Mouse (Mus musculus): ENCODE results near the gene Duxf3. TPM values are rescaled to one million over a fixed set of nuclear protein-coding genes. Genes with fewer than 3 reads are reported as not detected.
A peak's percentile ranks its signal among the peaks of the same experiment; 100 is the strongest.
"Not testable (repeated sequence)": the region's sequence is repeated elsewhere in the genome, so short reads cannot be mapped to it uniquely, and the experiment has no call there.

The Duxf3 gene
- not detected in 2 replicates for polyA plus RNA-seq (2014; fragmentation: Nextera tagmentation; extraction: Ambion mirVana)

GRCm38 (mm10) chr10:58232641-58232969 lies at the start of gene Duxf3:
Gene Duxf3, minus strand, starts transcription at chr10:58232675.
- H3K4me1 ChIP-seq (replicated peaks; ENCODE audit: control insufficient read depth, insufficient read depth, low read length); H3K27me3 ChIP-seq (ENCODE audit: control insufficient read depth, insufficient read depth, low read length); H3K27ac ChIP-seq (ENCODE audit: low read depth, low read length); H3K9ac ChIP-seq (ENCODE audit: low read depth, low read length); DNase-seq (ENCODE audit: low spot score); H3K4me3 ChIP-seq (ENCODE audit: low read depth, low read length); H3K36me3 ChIP-seq (ENCODE audit: control insufficient read depth, insufficient read depth, low read length); H3K4me2 ChIP-seq (replicated peaks; ENCODE audit: low read depth, low read length): not testable (repeated sequence)
- H3K9me3 ChIP-seq (ENCODE audit: control insufficient read depth, low read length): peaks cover 11% of the 10 kb centered on the region
- 78% methylated on average over 5 of the region's 8 CpGs for WGBS
- peak; percentile 58 for ATAC-seq (ENCODE audit: low FRiP score)

GRCm38 (mm10) chr10:58282238-58282637 lies 49.8 kb upstream of the Duxf3 start:
- no peak overlapping the region for H3K9ac ChIP-seq (ENCODE audit: low read depth, low read length)
- 0 out of 2 replicates have a peak, but pooled peaks cover 2% of the 10 kb centered on the region for H3K36me3 ChIP-seq (ENCODE audit: control insufficient read depth, insufficient read depth, low read length)
- no peak overlapping the region for H3K4me3 ChIP-seq (ENCODE audit: low read depth, low read length)
- H3K9me3 ChIP-seq (ENCODE audit: control insufficient read depth, low read length): no peaks in the 10 kb centered on the region
- DNase-seq (ENCODE audit: low spot score): no peak
- H3K4me1 ChIP-seq (replicated peaks; ENCODE audit: control insufficient read depth, insufficient read depth, low read length): no peaks in the 10 kb centered on the region
- no peak overlapping the region for H3K27ac ChIP-seq (ENCODE audit: low read depth, low read length)
- H3K4me2 ChIP-seq (replicated peaks; ENCODE audit: low read depth, low read length): no peak overlapping the region
- no peak for ATAC-seq (ENCODE audit: low FRiP score)
- WGBS: 95% methylated on average over 7 of the region's 7 CpGs
- no peaks in the 10 kb centered on the region for H3K27me3 ChIP-seq (ENCODE audit: control insufficient read depth, insufficient read depth, low read length)

- no peak for DNase-seq (ENCODE audit: low spot score)
Measured at GRCm38 (mm10) chr10:58258466-58258865, 26.0 kb upstream of the Duxf3 start.

GRCm38 (mm10) chr10:58255954-58256353 lies 23.5 kb upstream of the Duxf3 start:
- ATAC-seq (ENCODE audit: low FRiP score) (no peak), DNase-seq (ENCODE audit: low spot score) (peak; percentile 10)
- Histone ChIP-seq H3K27me3 (ENCODE audit: control insufficient read depth, insufficient read depth, low read length) (no peaks in the 10 kb centered on the region), H3K36me3 (ENCODE audit: control insufficient read depth, insufficient read depth, low read length) (peaks cover 2% of the 10 kb centered on the region; the same call in 1 of the 2 replicates), H3K4me2 (replicated peaks; ENCODE audit: low read depth, low read length) (peak overlapping the region; percentile 52), H3K4me3 (ENCODE audit: low read depth, low read length) (peak overlapping the region; percentile 85), H3K9me3 (ENCODE audit: control insufficient read depth, low read length) (no peaks in the 10 kb centered on the region), H3K27ac (ENCODE audit: low read depth, low read length) (no peak overlapping the region), H3K9ac (ENCODE audit: low read depth, low read length) (peak overlapping the region; percentile 78), H3K4me1 (replicated peaks; ENCODE audit: control insufficient read depth, insufficient read depth, low read length) (no peaks in the 10 kb centered on the region)
- 18% methylated on average over 4 of the region's 4 CpGs for WGBS

More at GRCm38 (mm10) chr10:58258466-58258865, 26.0 kb upstream of the Duxf3 start:
- Histone ChIP-seq H3K4me1 (replicated peaks; ENCODE audit: control insufficient read depth, insufficient read depth, low read length) (no peaks in the 10 kb centered on the region), H3K27ac (ENCODE audit: low read depth, low read length) (no peak overlapping the region), H3K9ac (ENCODE audit: low read depth, low read length) (no peak overlapping the region), H3K36me3 (ENCODE audit: control insufficient read depth, insufficient read depth, low read length) (peaks cover 2% of the 10 kb centered on the region; the same call in 1 of the 2 replicates), H3K4me3 (ENCODE audit: low read depth, low read length) (no peak overlapping the region), H3K4me2 (replicated peaks; ENCODE audit: low read depth, low read length) (no peak overlapping the region), H3K27me3 (ENCODE audit: control insufficient read depth, insufficient read depth, low read length) (no peaks in the 10 kb centered on the region), H3K9me3 (ENCODE audit: control insufficient read depth, low read length) (no peaks in the 10 kb centered on the region)
- no peak for ATAC-seq (ENCODE audit: low FRiP score)
- WGBS: 84% methylated on average over 5 of the region's 5 CpGs

- DNase-seq (ENCODE audit: low spot score) (peak; percentile 96), ATAC-seq (ENCODE audit: low FRiP score) (peak; percentile 99)
- no peaks in the 10 kb centered on the region for H3K4me1 ChIP-seq (replicated peaks; ENCODE audit: control insufficient read depth, insufficient read depth, low read length)
- peaks cover 2% of the 10 kb centered on the region; the same call in 1 of the 2 replicates for H3K36me3 ChIP-seq (ENCODE audit: control insufficient read depth, insufficient read depth, low read length)
- peak within 1 kb of the TSS; percentile 54; the same call in 1 of the 2 replicates for H3K27ac ChIP-seq (ENCODE audit: low read depth, low read length)
- H3K4me2 ChIP-seq (replicated peaks; ENCODE audit: low read depth, low read length): peak within 1 kb of the TSS; percentile 52
- WGBS: 1% methylated on average over 36 of the region's 58 CpGs
- H3K9ac ChIP-seq (ENCODE audit: low read depth, low read length): peak within 1 kb of the TSS; percentile 78
- peak within 1 kb of the TSS; percentile 85 for H3K4me3 ChIP-seq (ENCODE audit: low read depth, low read length)
- H3K27me3 ChIP-seq (ENCODE audit: control insufficient read depth, insufficient read depth, low read length): no peaks in the 10 kb centered on the region
- H3K9me3 ChIP-seq (ENCODE audit: control insufficient read depth, low read length): no peaks in the 10 kb centered on the region
Measured at GRCm38 (mm10) chr10:58255213-58255892, 22.9 kb upstream of the Duxf3 start, which contains the start of gene Gcc2. Gene Gcc2, plus strand, starts transcription at chr10:58255497.

GRCm38 (mm10) chr10:58254635-58255175 lies 22.2 kb upstream of the Duxf3 start:
- Histone ChIP-seq H3K4me2 (replicated peaks; ENCODE audit: low read depth, low read length) (peak overlapping the region; percentile 52), H3K27me3 (ENCODE audit: control insufficient read depth, insufficient read depth, low read length) (no peaks in the 10 kb centered on the region), H3K27ac (ENCODE audit: low read depth, low read length) (no peak overlapping the region), H3K9me3 (ENCODE audit: control insufficient read depth, low read length) (no peaks in the 10 kb centered on the region), H3K9ac (ENCODE audit: low read depth, low read length) (peak overlapping the region; percentile 78; the same call in 1 of the 2 replicates), H3K4me1 (replicated peaks; ENCODE audit: control insufficient read depth, insufficient read depth, low read length) (no peaks in the 10 kb centered on the region), H3K36me3 (ENCODE audit: control insufficient read depth, insufficient read depth, low read length) (no peaks in the 10 kb centered on the region), H3K4me3 (ENCODE audit: low read depth, low read length) (peak overlapping the region; percentile 85)
- DNase-seq (ENCODE audit: low spot score) (peak; percentile 10), ATAC-seq (ENCODE audit: low FRiP score) (peak; percentile 44)
- 44% methylated on average over 6 of the region's 6 CpGs for WGBS

- WGBS: 29% methylated on average over 1 of the region's 1 CpGs
- ATAC-seq (ENCODE audit: low FRiP score) (no peak), DNase-seq (ENCODE audit: low spot score) (no peak)
- Histone ChIP-seq H3K27me3 (ENCODE audit: control insufficient read depth, insufficient read depth, low read length) (no peaks in the 10 kb centered on the region), H3K4me1 (replicated peaks; ENCODE audit: control insufficient read depth, insufficient read depth, low read length) (no peaks in the 10 kb centered on the region), H3K9me3 (ENCODE audit: control insufficient read depth, low read length) (no peaks in the 10 kb centered on the region), H3K27ac (ENCODE audit: low read depth, low read length) (no peak overlapping the region), H3K36me3 (ENCODE audit: control insufficient read depth, insufficient read depth, low read length) (no peaks in the 10 kb centered on the region), H3K9ac (ENCODE audit: low read depth, low read length) (no peak overlapping the region), H3K4me3 (ENCODE audit: low read depth, low read length) (no peak overlapping the region), H3K4me2 (replicated peaks; ENCODE audit: low read depth, low read length) (no peak overlapping the region)
Measured at GRCm38 (mm10) chr10:58249535-58249934, 17.1 kb upstream of the Duxf3 start.

- not testable (repeated sequence) for H3K4me3 ChIP-seq (ENCODE audit: low read depth, low read length); H3K9me3 ChIP-seq (ENCODE audit: control insufficient read depth, low read length); H3K27me3 ChIP-seq (ENCODE audit: control insufficient read depth, insufficient read depth, low read length); H3K27ac ChIP-seq (ENCODE audit: low read depth, low read length); H3K4me1 ChIP-seq (replicated peaks; ENCODE audit: control insufficient read depth, insufficient read depth, low read length); H3K4me2 ChIP-seq (replicated peaks; ENCODE audit: low read depth, low read length); H3K9ac ChIP-seq (ENCODE audit: low read depth, low read length); H3K36me3 ChIP-seq (ENCODE audit: control insufficient read depth, insufficient read depth, low read length)
- DNase-seq (ENCODE audit: low spot score): peak; percentile 29
- peak; percentile 88 for ATAC-seq (ENCODE audit: low FRiP score)
- WGBS: 88% methylated on average over 8 of the region's 8 CpGs
Measured at GRCm38 (mm10) chr10:58238984-58239740, 6.7 kb upstream of the Duxf3 start.
